Mouse (Mus musculus): Measurements from ENCODE around the gene Smc2.

DNA sequence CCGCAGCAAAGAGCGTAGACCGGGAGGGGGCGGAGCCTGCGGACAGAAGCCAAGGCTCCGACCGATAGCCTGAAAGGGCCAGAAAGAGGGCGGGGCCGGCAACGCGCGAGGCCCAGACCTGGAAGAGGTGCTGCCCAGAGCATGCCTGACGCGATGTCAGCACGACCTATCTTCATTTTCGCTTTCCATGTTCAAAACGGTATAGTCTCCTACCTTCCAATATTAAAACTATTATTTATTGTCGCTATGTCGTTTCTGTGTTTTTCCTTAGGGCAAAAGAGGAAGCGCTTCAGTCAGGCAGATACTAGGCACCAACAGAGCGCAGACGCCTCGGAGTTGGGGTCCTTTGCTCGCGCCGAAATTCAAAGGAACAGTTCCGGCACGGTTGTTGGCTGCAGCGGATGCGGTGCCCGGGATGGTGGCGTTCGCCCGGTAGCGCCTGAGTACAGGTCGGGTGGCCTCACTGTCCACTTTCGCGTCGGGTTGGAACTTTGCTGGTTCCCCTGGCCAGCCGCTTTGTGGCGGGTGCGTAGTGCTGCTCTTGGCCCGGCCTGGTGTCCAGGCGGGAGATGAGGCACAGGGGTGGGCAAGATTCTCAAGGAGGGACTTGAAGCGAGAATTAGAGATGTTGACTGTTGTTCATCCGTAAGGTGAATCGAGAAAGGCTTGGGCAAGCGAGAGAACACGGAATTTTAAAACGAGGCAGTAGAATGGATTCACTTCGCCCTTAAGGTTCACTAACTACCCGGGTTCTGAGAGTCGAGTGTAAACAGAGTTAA is at the start of gene Smc2:
- TF ChIP-seq CTCF (IDR thresholded peaks at IDR 0.05) (no peak), POLR2A (IDR thresholded peaks at IDR 0.05; ENCODE audit: insufficient read depth, low read depth, low read length) (no peak), EP300 (IDR thresholded peaks at IDR 0.05; ENCODE audit: insufficient read depth, low read depth, low read length) (peak; percentile 68; the same call in 1 of the 2 replicates)

All from heart, adult 2 months (tissue).